Mouse (Mus musculus) embryonic facial prominence, embryonic 10.5 days (tissue): ENCODE data around the gene Ehmt1. TPM values are rescaled to one million over a fixed set of nuclear protein-coding genes. Genes with fewer than 3 reads are reported as not detected.

Source experiments
- DNase-seq: peaks from one replicate; pipeline ENCODE4 v3.0.0-alpha.2; 2017; ENCODE audit warnings: low spot score
- H3K27ac ChIP-seq: fragments of 300-500 bp; sonication (generic); replicated peaks from 2 replicates; pipeline ENCODE4 v1.5.1; 2016; ENCODE audit warnings: mild to moderate bottlenecking
- H3K27me3 ChIP-seq: fragments of 300-500 bp; sonication (generic); replicated peaks from 2 replicates; pipeline ENCODE4 v1.6.1; 2016; ENCODE audit warnings: low read depth, mild to moderate bottlenecking; ENCODE audit not compliant: poor library complexity, severe bottlenecking
- H3K36me3 ChIP-seq: fragments of 300-500 bp; sonication (generic); replicated peaks from 2 replicates; pipeline ENCODE4 v1.6.1; 2016; ENCODE audit warnings: mild to moderate bottlenecking, moderate library complexity
- H3K4me1 ChIP-seq: fragments of 300-500 bp; sonication (generic); 2 replicates; pipeline ENCODE4 v1.6.1; 2016
- H3K4me3 ChIP-seq: fragments of 300-500 bp; sonication (generic); 2 replicates; pipeline ENCODE4 v1.5.1; 2016; ENCODE audit warnings: mild to moderate bottlenecking, moderate library complexity
- H3K9me3 ChIP-seq: fragments of 300-500 bp; sonication (generic); 2 replicates; pipeline ENCODE4 v1.6.1; 2016; ENCODE audit warnings: mild to moderate bottlenecking
- WGBS: fragments of 180-500 bp; shearing (Covaris S2); methylation state at CpG from one replicate; pipeline ENCODE4 v1.1.7; 2016; 5-methylcytosine and 5-hydroxymethylcytosine counted together
- microRNA-seq: library from miRNA; unstranded; fragments of <30 nt; microRNA quantifications from one replicate; pipeline ENCODE4, GENCODE M21; 2017
- polyA plus RNA-seq: library from polyadenylated mRNA; unstranded; fragments of >200 nt; fragmentation: Nextera tagmentation; extraction: Ambion mirVana; gene quantifications from 2 replicates; pipeline ENCODE4 v1.2.1, GENCODE M21; 2016

The Ehmt1 gene
- polyA plus RNA-seq, 1 experiment from 2014 or later, result 163 TPM

- Histone ChIP-seq H3K27me3 (no peaks in the 10 kb centered on the region), H3K9me3 (no peaks in the 10 kb centered on the region), H3K27ac (no peak overlapping the region), H3K4me3 (no peak overlapping the region), H3K36me3 (no peaks in the 10 kb centered on the region), H3K4me1 (peaks cover 15% of the 10 kb centered on the region; the same call in 1 of the 2 replicates)
- 81% methylated on average over 11 of the region's 11 CpGs for WGBS
- DNase-seq, result no peak
Observed at GRCm38 (mm10) chr2:24775951-24776587, 143.3 kb downstream of the Ehmt1 start.

- no peak for DNase-seq
- Histone ChIP-seq H3K4me3 (no peak overlapping the region), H3K4me1 (peaks cover 15% of the 10 kb centered on the region; the same call in 1 of the 2 replicates), H3K27me3 (no peaks in the 10 kb centered on the region), H3K36me3 (no peaks in the 10 kb centered on the region), H3K27ac (no peak overlapping the region), H3K9me3 (no peaks in the 10 kb centered on the region)
- WGBS, result 65% methylated on average over 7 of the region's 7 CpGs
Observed at GRCm38 (mm10) chr2:24774832-24775231, 144.6 kb downstream of the Ehmt1 start.

- H3K27ac ChIP-seq, result no peak overlapping the region
- DNase-seq, result no peak
- 79% methylated on average over 4 of the region's 4 CpGs for WGBS
- peaks cover 4% of the 10 kb centered on the region; the same call in 1 of the 2 replicates for H3K4me1 ChIP-seq
- H3K36me3 ChIP-seq, result no peaks in the 10 kb centered on the region
- H3K4me3 ChIP-seq, result no peak overlapping the region
- no peaks in the 10 kb centered on the region for H3K9me3 ChIP-seq
- H3K27me3 ChIP-seq, result no peaks in the 10 kb centered on the region
Observed at GRCm38 (mm10) chr2:24770861-24771260, 148.6 kb downstream of the Ehmt1 start.

GRCm38 (mm10) chr2:24763115-24763557 lies 156.3 kb downstream of the Ehmt1 start, which contains the start of gene Cacna1b:
Gene Cacna1b, minus strand, starts transcription at chr2:24763152.
- Histone ChIP-seq H3K27me3 (peaks cover 36% of the 10 kb centered on the region), H3K9me3 (no peaks in the 10 kb centered on the region), H3K27ac (peak within 1 kb of the TSS; percentile 12; the same call in 1 of the 2 replicates), H3K36me3 (no peaks in the 10 kb centered on the region), H3K4me3 (peak within 1 kb of the TSS; percentile 74), H3K4me1 (peaks cover 19% of the 10 kb centered on the region)
- WGBS, result under 1% methylated on average over 42 of the region's 42 CpGs
- peak; percentile 89 for DNase-seq

- peaks cover 36% of the 10 kb centered on the region for H3K27me3 ChIP-seq
- H3K36me3 ChIP-seq, result no peaks in the 10 kb centered on the region
- peak overlapping the region; percentile 12; the same call in 1 of the 2 replicates for H3K27ac ChIP-seq
- DNase-seq, result no peak
- peak overlapping the region; percentile 74 for H3K4me3 ChIP-seq
- H3K9me3 ChIP-seq, result no peaks in the 10 kb centered on the region
- WGBS, result 1% methylated on average over 52 of the region's 52 CpGs
- peaks cover 19% of the 10 kb centered on the region for H3K4me1 ChIP-seq
Observed at GRCm38 (mm10) chr2:24762446-24762960, 156.9 kb downstream of the Ehmt1 start.

- Histone ChIP-seq H3K9me3 (no peaks in the 10 kb centered on the region), H3K27ac (no peak overlapping the region), H3K4me3 (peak overlapping the region; percentile 74), H3K27me3 (peaks cover 36% of the 10 kb centered on the region), H3K36me3 (no peaks in the 10 kb centered on the region), H3K4me1 (peaks cover 19% of the 10 kb centered on the region)
- under 1% methylated on average over 35 of the region's 35 CpGs for WGBS
- DNase-seq, result peak; percentile 89
Observed at GRCm38 (mm10) chr2:24761923-24762445, 157.4 kb downstream of the Ehmt1 start.

GRCm38 (mm10) chr2:24755276-24755675 lies 164.1 kb downstream of the Ehmt1 start:
- 90% methylated on average over 1 of the region's 1 CpGs for WGBS
- peak; percentile 67 for DNase-seq
- H3K9me3 ChIP-seq, result no peaks in the 10 kb centered on the region
- H3K4me3 ChIP-seq, result no peak overlapping the region
- H3K36me3 ChIP-seq, result no peaks in the 10 kb centered on the region
- no peaks in the 10 kb centered on the region for H3K27me3 ChIP-seq
- H3K27ac ChIP-seq, result no peak overlapping the region
- H3K4me1 ChIP-seq, result peaks cover 7% of the 10 kb centered on the region

GRCm38 (mm10) chr2:24752599-24752998 lies 166.8 kb downstream of the Ehmt1 start:
- no peaks in the 10 kb centered on the region for H3K27me3 ChIP-seq
- DNase-seq, result no peak
- H3K27ac ChIP-seq, result no peak overlapping the region
- H3K4me3 ChIP-seq, result no peak overlapping the region
- no peaks in the 10 kb centered on the region for H3K9me3 ChIP-seq
- WGBS, result 63% methylated on average over 4 of the region's 4 CpGs
- peaks cover 7% of the 10 kb centered on the region for H3K4me1 ChIP-seq
- no peaks in the 10 kb centered on the region for H3K36me3 ChIP-seq

- Histone ChIP-seq H3K36me3 (no peaks in the 10 kb centered on the region), H3K4me1 (peaks cover 7% of the 10 kb centered on the region), H3K4me3 (no peak overlapping the region), H3K27ac (no peak overlapping the region), H3K9me3 (no peaks in the 10 kb centered on the region), H3K27me3 (no peaks in the 10 kb centered on the region)
- 64% methylated on average over 3 of the region's 3 CpGs for WGBS
- no peak for DNase-seq
Observed at GRCm38 (mm10) chr2:24750051-24750450, 169.4 kb downstream of the Ehmt1 start.

- Histone ChIP-seq H3K27me3 (no peaks in the 10 kb centered on the region), H3K27ac (no peak overlapping the region), H3K4me1 (peaks cover 11% of the 10 kb centered on the region), H3K9me3 (no peaks in the 10 kb centered on the region), H3K36me3 (no peaks in the 10 kb centered on the region), H3K4me3 (no peak overlapping the region)
- no peak for DNase-seq
- 72% methylated on average over 7 of the region's 7 CpGs for WGBS
Observed at GRCm38 (mm10) chr2:24747878-24748277, 171.5 kb downstream of the Ehmt1 start.

Small RNA genes lying within 50 kb of the gene (microRNA-seq; reads per million reads assigned to microRNA genes)
- gene Gm22875, result not detected

Other genes with a start within 250 kb of the Ehmt1 start
- 3.2 and 3.6 TPM in 2 replicates for gene Cacna1b, start 156.5 kb downstream of the Ehmt1 start, polyA plus RNA-seq
- 18.7 and 21.9 TPM in 2 replicates for gene Arrdc1, start 15.6 kb upstream of the Ehmt1 start, polyA plus RNA-seq
- 25.3 and 25.6 TPM in 2 replicates for gene Zmynd19, start 30.2 kb upstream of the Ehmt1 start, polyA plus RNA-seq
- 34.9 and 35.0 TPM in 2 replicates for gene Dph7, start 42.8 kb upstream of the Ehmt1 start, polyA plus RNA-seq
- gene Mrpl41, start 55.5 kb upstream of the Ehmt1 start, polyA plus RNA-seq, result 124 and 127 TPM in 2 replicates
- 5.6 and 6.1 TPM in 2 replicates for gene Pnpla7, start 56.4 kb upstream of the Ehmt1 start, polyA plus RNA-seq
- gene Nsmf, start 134.7 kb upstream of the Ehmt1 start, polyA plus RNA-seq, result 67.3 and 68.6 TPM in 2 replicates
- not detected in 2 replicates for gene Entpd8, start 160.7 kb upstream of the Ehmt1 start, polyA plus RNA-seq
- 0.21 and 0.24 TPM in 2 replicates for gene Noxa1, start 175.5 kb upstream of the Ehmt1 start, polyA plus RNA-seq